Mouse (Mus musculus) midbrain, embryonic 15.5 days (tissue): ENCODE data around the gene Pole4. TPM values are rescaled to one million over a fixed set of nuclear protein-coding genes. Genes with fewer than 3 reads are reported as not detected.

ENCODE experiments used
- ATAC-seq: fragments of 200-750 bp; cut with Nextera tagmentation; replicated peaks from 2 replicates; pipeline ENCODE4 v1.8.0; 2017; ENCODE audit warnings: moderate TSS enrichment
- H3K27ac ChIP-seq: fragments of 300-500 bp; sonication (generic); 2 replicates; pipeline ENCODE4 v1.5.1; 2015; ENCODE audit warnings: mild to moderate bottlenecking, inconsistent platforms
- H3K27me3 ChIP-seq: fragments of 300-500 bp; sonication (generic); replicated peaks from 2 replicates; pipeline ENCODE4 v1.6.1; 2015; ENCODE audit warnings: inconsistent platforms
- H3K36me3 ChIP-seq: fragments of 300-500 bp; sonication (generic); replicated peaks from 2 replicates; pipeline ENCODE4 v1.6.1; 2015; ENCODE audit warnings: inconsistent platforms
- H3K4me1 ChIP-seq: fragments of 300-500 bp; sonication (generic); 2 replicates; pipeline ENCODE4 v1.6.1; 2015; ENCODE audit warnings: inconsistent platforms
- H3K4me2 ChIP-seq: fragments of 300-500 bp; sonication (generic); 2 replicates; pipeline ENCODE4 v1.6.1; 2015; ENCODE audit warnings: inconsistent platforms, mild to moderate bottlenecking, moderate library complexity
- H3K4me3 ChIP-seq: fragments of 300-500 bp; sonication (generic); 2 replicates; pipeline ENCODE4 v1.5.1; 2015; ENCODE audit warnings: mild to moderate bottlenecking, inconsistent platforms
- H3K9ac ChIP-seq: fragments of 300-500 bp; sonication (generic); 2 replicates; pipeline ENCODE4 v1.6.1; 2015; ENCODE audit warnings: mild to moderate bottlenecking, inconsistent platforms
- H3K9me3 ChIP-seq: fragments of 300-500 bp; sonication (generic); 2 replicates; pipeline ENCODE4 v1.6.1; 2016; ENCODE audit warnings: inconsistent platforms
- WGBS: fragments of 180-500 bp; shearing (Covaris S2); methylation state at CpG from one replicate; pipeline ENCODE4 v1.1.7; 2015; ENCODE audit warnings: mixed read lengths; 5-methylcytosine and 5-hydroxymethylcytosine counted together
- polyA plus RNA-seq: library from polyadenylated mRNA; unstranded; fragments of >200 nt; fragmentation: Nextera tagmentation; extraction: Ambion mirVana; gene quantifications from 2 replicates; pipeline ENCODE4 v1.2.1, GENCODE M21; 2015

Gene Pole4
- polyA plus RNA-seq, 1 experiment from 2014 or later = 102 TPM

DNA sequence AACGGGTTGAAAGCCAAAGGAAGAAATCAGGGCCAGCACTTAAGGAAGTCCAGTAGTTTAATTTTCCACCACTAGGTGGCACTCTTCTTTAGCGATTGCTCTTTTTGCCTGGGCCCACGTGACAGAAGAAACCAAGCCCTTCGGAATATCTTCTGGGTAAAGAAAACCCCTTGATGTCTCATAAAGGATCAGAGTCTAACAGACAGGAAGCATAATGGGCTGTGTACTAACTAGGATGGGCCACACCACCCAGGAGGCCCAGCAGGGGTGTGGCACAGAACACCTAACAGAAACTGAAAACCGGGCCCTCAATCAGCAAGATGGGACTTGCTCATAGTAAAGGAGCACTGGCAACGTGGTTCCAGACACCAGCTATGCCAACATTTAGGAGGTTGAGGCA, 35.1 kb upstream of the Pole4 start:
- Histone ChIP-seq H3K9me3 (no peaks in the 10 kb centered on the region), H3K4me1 (no peaks in the 10 kb centered on the region), H3K27me3 (no peaks in the 10 kb centered on the region), H3K27ac (no peak overlapping the region), H3K36me3 (no peaks in the 10 kb centered on the region), H3K4me3 (no peak overlapping the region), H3K9ac (0 out of 2 replicates have a peak overlapping the region, but pooled peaks have one; percentile 25), H3K4me2 (peak overlapping the region; percentile 26; the same call in 1 of the 2 replicates)
- 33% methylated on average over 6 of the region's 6 CpGs for WGBS
- ATAC-seq = peak; percentile 76

DNA sequence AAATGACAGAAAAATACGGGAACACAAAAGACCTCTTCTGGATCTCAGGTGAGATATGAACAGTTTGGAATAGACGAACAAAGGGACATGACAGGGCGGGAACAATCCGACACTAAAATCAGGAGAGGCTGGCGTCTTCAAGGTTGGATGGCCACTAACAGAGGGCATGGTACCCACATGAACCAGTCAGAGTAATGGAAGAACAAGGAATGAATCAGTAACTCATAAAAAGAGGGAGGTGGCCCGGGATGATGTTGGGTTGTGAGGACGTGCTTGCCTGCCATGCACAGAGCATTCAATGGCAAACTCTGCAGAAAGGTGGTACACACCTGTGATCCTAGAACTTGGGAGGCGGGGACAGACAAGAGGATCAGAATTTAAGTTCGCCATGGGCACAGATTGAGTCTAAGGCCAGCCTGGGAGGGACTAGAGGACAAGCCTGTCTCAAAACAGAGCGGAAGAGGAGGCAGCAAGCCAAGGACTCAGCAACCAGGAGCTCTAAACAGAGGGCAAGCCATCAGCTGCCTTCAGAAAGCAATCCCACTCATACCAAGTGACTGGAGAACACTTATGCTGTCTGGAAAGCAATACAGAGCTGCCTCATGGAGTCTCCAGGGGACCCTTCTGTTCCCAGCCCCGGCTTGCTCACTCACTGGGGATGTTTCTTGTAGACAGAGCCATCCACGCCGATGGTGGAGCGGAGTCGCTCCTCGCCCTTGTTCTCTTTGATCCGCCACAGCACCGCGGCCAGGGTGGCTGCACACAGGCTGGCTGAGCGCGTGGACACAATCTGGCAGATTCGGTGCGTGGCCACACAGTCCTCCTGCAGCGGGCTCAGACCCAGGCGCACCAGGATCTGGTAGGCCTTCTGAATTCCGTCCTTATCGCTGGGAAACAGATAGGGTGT, 32.7 kb upstream of the Pole4 start:
- Histone ChIP-seq H3K4me3 (no peak overlapping the region), H3K4me1 (no peaks in the 10 kb centered on the region), H3K9ac (no peak overlapping the region), H3K36me3 (no peaks in the 10 kb centered on the region), H3K27me3 (no peaks in the 10 kb centered on the region), H3K9me3 (no peaks in the 10 kb centered on the region), H3K27ac (no peak overlapping the region), H3K4me2 (no peak overlapping the region)
- 93% methylated on average over 27 of the region's 27 CpGs for WGBS
- no peak for ATAC-seq

DNA sequence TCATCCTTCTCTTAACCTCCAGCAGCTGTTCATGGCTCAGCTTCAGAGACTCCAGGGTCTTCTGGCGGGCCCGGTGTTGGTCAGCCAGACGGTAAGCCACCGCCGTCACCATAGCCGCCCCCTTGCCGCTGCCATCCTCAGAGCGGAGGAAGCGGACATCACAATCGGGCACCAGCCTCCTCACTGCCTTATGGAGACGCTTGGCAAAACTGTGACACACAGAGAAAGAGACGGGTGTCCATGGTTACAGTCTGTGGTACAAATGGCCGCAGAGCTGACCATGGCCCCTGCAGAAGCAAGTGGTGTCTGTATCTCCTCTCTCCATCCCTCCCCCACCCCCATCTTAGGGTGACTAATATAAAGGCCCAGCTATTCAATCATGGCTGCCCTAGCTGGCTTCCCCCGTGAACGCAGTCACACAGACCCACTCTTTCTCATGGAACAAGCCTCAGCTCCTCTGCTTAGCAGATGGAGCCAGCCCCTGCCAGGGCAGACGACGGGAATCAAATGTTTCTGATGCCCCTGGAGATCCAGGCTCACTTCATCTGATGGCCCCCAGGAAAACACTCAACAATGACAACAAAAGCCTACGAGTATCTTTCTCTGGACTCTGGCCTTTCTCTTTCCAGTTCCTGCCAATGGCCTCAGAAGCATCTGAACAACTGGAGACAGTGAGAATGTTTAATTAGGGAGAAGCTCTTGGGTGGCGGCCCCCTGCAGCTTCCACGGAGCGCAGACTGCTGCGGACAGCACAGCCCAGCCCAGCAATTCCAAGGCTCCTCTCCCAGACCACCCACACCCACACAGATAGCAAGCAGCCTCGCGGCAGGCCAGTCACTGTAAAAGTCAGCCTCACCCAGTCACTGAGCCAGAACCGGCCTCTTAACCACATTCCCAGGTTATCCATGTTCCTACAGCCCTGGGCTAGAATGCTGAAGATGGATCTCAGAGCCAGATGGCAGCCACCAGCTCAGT, 31.7 kb upstream of the Pole4 start:
- Histone ChIP-seq H3K4me1 (no peaks in the 10 kb centered on the region), H3K4me3 (no peak overlapping the region), H3K9me3 (no peaks in the 10 kb centered on the region), H3K4me2 (no peak overlapping the region), H3K36me3 (no peaks in the 10 kb centered on the region), H3K9ac (no peak overlapping the region), H3K27me3 (no peaks in the 10 kb centered on the region), H3K27ac (no peak overlapping the region)
- no peak for ATAC-seq
- WGBS = 80% methylated on average over 25 of the region's 25 CpGs

DNA sequence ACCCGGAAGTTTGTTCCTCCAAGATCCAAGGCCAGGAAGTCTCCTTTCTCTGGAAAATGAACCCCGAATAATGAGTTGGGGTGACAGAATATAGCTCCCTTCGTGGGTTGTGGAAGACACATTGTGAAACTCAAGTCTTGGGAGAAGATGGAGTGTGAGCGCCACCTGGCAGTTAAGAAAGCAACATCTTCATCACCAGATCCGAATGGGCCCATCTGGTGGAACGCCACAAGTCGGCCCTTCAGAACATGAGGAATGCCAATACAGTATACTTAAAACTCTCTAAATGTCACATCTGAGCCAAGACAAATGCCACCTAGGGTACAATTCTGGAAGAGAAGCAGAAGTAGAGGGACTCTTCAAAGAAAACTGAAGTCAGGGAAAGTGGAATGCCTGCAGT, 30.2 kb upstream of the Pole4 start:
- Histone ChIP-seq H3K4me3 (no peak overlapping the region), H3K9me3 (no peaks in the 10 kb centered on the region), H3K36me3 (no peaks in the 10 kb centered on the region), H3K4me2 (no peak overlapping the region), H3K9ac (no peak overlapping the region), H3K27ac (no peak overlapping the region), H3K27me3 (no peaks in the 10 kb centered on the region), H3K4me1 (no peaks in the 10 kb centered on the region)
- WGBS = 87% methylated on average over 7 of the region's 7 CpGs
- ATAC-seq = no peak

DNA sequence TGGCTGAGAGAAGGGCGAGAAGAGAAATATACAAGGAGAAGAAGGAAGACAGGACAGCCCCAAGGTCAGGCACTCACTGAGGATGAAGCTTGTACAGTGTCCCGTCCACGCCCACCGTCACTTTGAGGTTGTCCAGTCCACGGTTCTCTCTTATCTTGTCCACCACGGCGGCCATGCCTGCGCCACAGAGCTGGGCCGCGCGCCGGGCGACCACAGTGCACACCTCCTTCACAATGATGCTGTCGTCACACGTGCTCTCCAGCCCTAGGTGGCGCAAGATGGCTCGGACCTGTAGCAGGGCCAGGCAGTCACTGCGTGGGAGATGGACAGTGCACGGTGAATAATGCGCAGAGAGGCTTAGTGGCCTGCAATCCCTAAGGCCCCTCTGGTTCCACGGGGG, 23.5 kb upstream of the Pole4 start:
- no peak for ATAC-seq
- H3K4me2 ChIP-seq = no peak overlapping the region
- H3K27ac ChIP-seq = no peak overlapping the region
- no peak overlapping the region for H3K4me3 ChIP-seq
- H3K4me1 ChIP-seq = no peaks in the 10 kb centered on the region; the same call in 1 of the 2 replicates
- no peaks in the 10 kb centered on the region for H3K36me3 ChIP-seq
- H3K9ac ChIP-seq = no peak overlapping the region
- no peaks in the 10 kb centered on the region for H3K27me3 ChIP-seq
- no peaks in the 10 kb centered on the region for H3K9me3 ChIP-seq
- WGBS = 89% methylated on average over 21 of the region's 21 CpGs

DNA sequence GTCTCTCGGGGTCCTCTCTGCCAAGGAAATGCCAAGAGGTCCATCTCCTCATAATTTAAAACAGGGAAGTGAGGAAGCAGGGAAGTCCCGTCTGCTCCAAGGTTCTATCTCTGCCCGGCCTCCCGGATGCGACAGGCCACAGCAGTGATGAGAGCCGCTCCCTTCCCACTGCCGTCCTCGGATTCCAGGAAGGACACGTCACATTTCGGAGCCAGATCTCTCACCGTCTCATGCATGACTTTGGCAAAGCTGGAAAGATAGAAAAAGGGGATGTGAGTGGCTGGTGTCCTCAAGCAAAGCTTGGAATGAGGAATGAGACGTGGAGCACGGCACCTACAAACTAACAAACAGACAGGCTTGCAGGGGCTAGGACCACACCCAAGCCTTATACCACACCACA, 22.0 kb upstream of the Pole4 start:
- H3K4me1 ChIP-seq = peaks cover 6% of the 10 kb centered on the region
- H3K4me2 ChIP-seq = no peak overlapping the region
- H3K9me3 ChIP-seq = no peaks in the 10 kb centered on the region
- H3K27ac ChIP-seq = no peak overlapping the region
- no peaks in the 10 kb centered on the region for H3K27me3 ChIP-seq
- ATAC-seq = no peak
- WGBS = 96% methylated on average over 13 of the region's 13 CpGs
- no peak overlapping the region for H3K4me3 ChIP-seq
- H3K9ac ChIP-seq = no peak overlapping the region
- no peaks in the 10 kb centered on the region for H3K36me3 ChIP-seq

DNA sequence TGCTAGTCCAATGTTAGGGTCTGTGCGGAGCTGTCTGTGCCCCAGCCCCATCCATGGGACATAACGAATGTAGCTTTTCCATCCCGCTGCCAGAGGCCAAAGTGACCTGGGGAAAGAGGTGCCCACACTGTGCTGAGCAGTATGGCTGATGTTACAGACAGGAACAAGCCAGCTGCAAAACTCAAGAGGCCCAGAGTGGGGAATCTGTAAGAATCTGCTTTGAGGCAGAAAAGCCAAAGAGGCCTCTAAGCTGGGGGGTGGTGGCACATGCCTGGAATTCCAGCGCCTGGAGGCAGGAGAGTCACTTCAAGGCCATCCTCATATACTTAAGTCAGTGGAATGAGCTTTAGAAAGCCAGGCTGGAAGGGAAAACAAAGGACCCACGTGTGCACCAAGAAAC, 18.2 kb upstream of the Pole4 start:
- ATAC-seq = peak; percentile 48

DNA sequence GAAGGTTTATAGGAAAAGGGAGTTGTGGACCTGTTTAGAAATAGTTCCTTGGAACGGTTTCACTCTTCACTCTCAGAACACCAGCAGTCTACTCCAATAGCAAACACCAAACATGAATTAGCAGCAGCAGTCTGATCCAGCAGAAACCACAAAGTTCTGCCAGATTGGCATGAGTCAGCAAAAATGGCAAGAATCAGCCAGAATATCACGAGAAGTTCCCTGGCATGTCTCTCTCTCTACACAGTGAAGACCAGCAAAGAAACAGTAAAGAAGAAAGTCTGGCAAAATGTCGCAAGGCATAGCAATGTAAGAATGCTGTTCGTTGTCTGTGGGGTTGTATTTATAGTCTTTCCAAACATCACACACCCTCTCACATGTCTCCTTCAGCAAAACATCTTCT, 11.0 kb upstream of the Pole4 start:
- no peak for ATAC-seq
- Histone ChIP-seq H3K4me2 (no peak overlapping the region), H3K4me3 (no peak overlapping the region), H3K4me1 (no peaks in the 10 kb centered on the region), H3K36me3 (no peaks in the 10 kb centered on the region), H3K27ac (no peak overlapping the region), H3K9ac (no peak overlapping the region), H3K9me3 (no peaks in the 10 kb centered on the region), H3K27me3 (no peaks in the 10 kb centered on the region)
- WGBS = 87% methylated on average over 4 of the region's 4 CpGs

More for the DNA sequence above, 18.2 kb upstream of the Pole4 start:
- H3K4me3 ChIP-seq = no peak overlapping the region
- no peaks in the 10 kb centered on the region for H3K36me3 ChIP-seq
- H3K9me3 ChIP-seq = no peaks in the 10 kb centered on the region
- 48% methylated on average over 5 of the region's 5 CpGs for WGBS
- H3K4me1 ChIP-seq = peaks cover 6% of the 10 kb centered on the region
- no peaks in the 10 kb centered on the region for H3K27me3 ChIP-seq
- H3K27ac ChIP-seq = no peak overlapping the region
- no peak overlapping the region for H3K9ac ChIP-seq
- H3K4me2 ChIP-seq = no peak overlapping the region

DNA sequence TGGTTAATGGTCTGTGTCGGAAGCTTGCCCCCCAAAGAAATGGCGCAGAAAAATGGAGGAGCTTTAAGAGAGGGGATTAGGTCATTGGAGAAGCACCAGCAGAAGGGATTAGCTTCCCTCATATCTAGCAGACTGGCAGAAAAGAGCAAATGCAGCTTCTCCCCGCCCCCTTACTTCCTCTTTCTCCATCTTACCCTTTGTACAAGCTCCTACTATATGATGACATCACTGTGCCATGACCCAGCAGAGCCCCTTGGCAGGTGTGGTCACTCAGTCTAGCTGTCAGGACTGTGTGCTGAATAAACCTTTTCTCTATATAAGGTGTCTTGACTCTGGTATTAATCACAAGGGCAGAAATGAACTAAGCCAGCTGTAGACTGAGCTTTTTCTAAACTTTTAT, 10.5 kb upstream of the Pole4 start:
- Histone ChIP-seq H3K27me3 (no peaks in the 10 kb centered on the region), H3K4me3 (no peak overlapping the region), H3K9ac (no peak overlapping the region), H3K27ac (no peak overlapping the region), H3K9me3 (no peaks in the 10 kb centered on the region), H3K4me1 (no peaks in the 10 kb centered on the region), H3K36me3 (no peaks in the 10 kb centered on the region), H3K4me2 (no peak overlapping the region)
- WGBS = 84% methylated on average over 3 of the region's 3 CpGs
- ATAC-seq = no peak

DNA sequence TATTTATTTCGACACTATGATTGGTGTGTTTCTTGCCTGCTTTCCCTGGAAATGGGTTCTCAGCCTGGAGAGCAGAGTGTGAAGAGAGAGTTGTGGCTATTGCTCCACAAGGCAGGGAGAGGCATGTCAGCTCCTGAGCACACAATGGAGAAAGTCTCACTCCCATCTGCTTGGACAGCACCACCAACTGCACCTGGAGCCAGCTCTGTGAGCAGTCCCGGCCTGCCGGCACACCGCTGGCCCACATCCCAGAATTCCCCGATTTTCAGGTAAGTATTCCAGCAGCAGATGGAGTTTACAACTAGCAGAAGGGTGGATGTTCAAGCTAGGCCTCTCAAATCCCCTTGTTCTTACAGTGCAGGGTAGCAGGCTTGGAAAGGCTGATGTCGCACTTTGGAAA, 10.1 kb upstream of the Pole4 start:
- H3K36me3 ChIP-seq = no peaks in the 10 kb centered on the region
- H3K27ac ChIP-seq = no peak overlapping the region
- WGBS = 91% methylated on average over 6 of the region's 6 CpGs
- no peak overlapping the region for H3K9ac ChIP-seq
- H3K4me2 ChIP-seq = no peak overlapping the region
- no peaks in the 10 kb centered on the region for H3K4me1 ChIP-seq
- no peak for ATAC-seq
- no peak overlapping the region for H3K4me3 ChIP-seq
- H3K27me3 ChIP-seq = no peaks in the 10 kb centered on the region
- no peaks in the 10 kb centered on the region for H3K9me3 ChIP-seq

DNA sequence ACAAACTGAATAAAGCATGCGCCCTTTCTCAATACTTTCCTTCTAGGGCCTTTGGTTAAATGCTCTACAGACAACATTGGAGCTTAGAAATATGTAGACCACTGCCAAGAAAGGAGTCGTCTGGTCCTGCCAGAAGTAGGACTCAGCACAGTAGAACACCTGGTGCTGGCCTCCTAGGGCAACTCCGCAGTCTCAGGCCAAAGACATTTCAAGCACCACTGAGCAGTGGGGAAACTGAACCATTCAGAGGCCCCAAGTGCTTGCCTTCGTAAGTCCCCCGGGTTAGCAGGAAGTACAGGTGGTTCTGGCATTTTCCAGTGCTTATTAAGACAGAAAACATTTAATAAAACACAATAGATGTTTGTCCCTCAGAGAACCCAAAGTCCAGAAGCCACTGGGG, 9.7 kb upstream of the Pole4 start:
- no peak for ATAC-seq
- Histone ChIP-seq H3K27ac (no peak overlapping the region), H3K4me2 (no peak overlapping the region), H3K9ac (no peak overlapping the region), H3K4me1 (no peaks in the 10 kb centered on the region), H3K36me3 (no peaks in the 10 kb centered on the region), H3K9me3 (no peaks in the 10 kb centered on the region), H3K4me3 (no peak overlapping the region), H3K27me3 (no peaks in the 10 kb centered on the region)
- WGBS = 92% methylated on average over 5 of the region's 5 CpGs

DNA sequence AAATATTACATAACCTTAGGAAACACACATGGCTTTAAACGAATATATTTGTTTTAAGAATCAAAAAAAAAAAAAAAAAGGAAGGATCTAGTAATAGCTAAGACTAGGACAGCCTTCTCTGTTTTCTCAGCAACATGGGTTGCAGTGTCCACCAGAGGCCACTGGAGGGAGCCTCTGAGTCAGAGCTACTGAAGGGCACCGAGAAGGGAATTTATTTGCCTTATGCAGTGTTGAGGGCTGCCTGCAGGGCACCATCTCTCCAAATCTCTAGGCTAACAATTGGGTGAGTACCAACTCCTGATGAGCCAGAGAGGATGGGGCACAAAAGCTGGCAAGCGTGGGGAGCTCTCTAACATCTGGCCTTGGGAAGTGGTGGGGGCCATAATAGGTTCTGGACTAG, 9.1 kb upstream of the Pole4 start:
- Histone ChIP-seq H3K9ac (no peak overlapping the region), H3K9me3 (no peaks in the 10 kb centered on the region), H3K27me3 (no peaks in the 10 kb centered on the region), H3K4me2 (no peak overlapping the region), H3K27ac (no peak overlapping the region), H3K4me3 (no peak overlapping the region), H3K4me1 (no peaks in the 10 kb centered on the region), H3K36me3 (no peaks in the 10 kb centered on the region)
- peak; percentile 71; the same call in 1 of the 2 replicates for ATAC-seq
- 14% methylated on average over 3 of the region's 3 CpGs for WGBS
